Mouse (Mus musculus) right cerebral cortex, adult 18-20 months (tissue): ENCODE data around the gene Psd.
A peak's percentile ranks its signal among the peaks of the same experiment; 100 is the strongest.

ENCODE experiments used
- DNase-seq: peaks from one replicate; pipeline ENCODE4 v3.0.0; 2022; ENCODE audit warnings: mixed read lengths

Psd gene

DNA sequence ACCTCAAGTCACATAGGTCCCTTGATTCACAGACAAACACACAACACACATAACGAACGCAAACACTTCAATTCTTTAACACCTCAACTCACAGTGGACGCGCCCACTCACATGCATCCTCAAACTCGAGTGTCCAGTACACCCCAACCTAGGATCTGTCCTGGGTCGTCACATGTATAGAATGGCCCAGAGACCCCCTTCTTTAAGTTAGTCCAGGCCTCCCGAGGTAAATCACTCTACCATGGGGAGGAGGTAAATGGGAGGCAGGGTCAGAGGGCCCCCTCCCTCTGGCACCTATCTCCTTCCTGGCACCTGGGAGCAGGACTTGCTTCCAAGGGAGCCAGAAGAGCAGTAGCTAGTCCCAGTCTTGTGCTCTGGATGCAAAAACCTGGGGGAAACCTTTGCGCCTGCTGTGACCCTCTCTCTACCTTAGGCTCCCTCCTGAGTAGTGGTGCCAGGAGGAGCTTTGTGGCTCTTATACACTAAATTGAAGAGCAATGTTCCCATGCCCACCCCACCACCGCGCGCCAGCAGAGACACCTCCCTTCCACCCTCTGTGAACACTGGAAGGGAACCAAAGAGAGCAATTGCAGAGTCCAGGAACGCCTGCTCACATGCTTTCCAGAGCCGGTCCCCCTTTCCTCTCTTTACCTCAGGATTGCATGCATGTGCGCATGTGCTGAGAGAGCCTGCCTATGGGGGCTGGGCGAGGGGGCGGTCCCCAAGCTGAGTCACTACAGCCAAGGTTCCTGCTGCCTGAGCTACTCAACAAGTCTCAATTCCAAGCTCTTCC, 8.2 kb downstream of the Psd start:
- peak; percentile 96 for DNase-seq

DNA sequence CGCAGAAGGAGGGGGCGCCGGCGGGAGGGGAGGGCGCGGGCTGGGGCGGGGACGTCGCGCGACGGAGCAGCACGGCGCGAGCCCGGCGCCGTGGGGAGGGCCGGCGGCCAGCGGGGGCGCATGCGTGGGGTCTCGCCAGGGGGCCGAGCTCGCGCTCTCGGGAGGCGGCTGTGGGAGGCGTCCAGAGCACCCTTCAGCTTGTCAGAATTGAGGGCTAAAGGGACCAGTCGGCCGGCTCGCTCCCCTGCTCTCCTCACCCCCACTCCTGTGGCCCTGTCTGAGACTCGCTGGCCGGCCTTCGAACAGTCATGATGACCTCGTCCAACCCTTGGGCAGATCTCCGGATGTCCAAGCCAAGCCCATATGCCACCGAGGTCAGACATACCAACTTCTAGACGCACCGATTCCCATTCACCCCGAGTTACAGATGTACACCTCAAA, 8.9 kb downstream of the Psd start:
- peak; percentile 69 for DNase-seq

DNA sequence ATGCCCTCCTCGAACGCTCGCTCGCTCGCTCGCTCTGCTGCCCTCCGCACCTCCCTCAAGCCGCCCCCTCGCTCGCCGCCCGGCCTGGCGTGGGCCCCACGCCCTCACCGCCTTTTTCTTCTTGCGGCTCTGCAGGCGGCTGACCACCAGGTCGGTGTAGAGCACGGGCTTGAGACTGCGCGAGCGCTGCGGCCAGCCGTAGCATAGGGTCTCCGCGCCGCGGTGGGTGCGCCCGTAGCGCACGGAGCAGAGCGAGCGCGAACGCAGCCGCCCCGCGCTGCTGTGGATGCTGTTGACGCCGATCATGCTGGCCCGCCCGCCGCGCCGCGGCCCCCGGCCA, 9.4 kb downstream of the Psd start:
- peak; percentile 11 for DNase-seq

GRCm38 (mm10) chr19:46316846-46317545, 10.0 kb downstream of the Psd start:
- peak; percentile 91 for DNase-seq

DNA sequence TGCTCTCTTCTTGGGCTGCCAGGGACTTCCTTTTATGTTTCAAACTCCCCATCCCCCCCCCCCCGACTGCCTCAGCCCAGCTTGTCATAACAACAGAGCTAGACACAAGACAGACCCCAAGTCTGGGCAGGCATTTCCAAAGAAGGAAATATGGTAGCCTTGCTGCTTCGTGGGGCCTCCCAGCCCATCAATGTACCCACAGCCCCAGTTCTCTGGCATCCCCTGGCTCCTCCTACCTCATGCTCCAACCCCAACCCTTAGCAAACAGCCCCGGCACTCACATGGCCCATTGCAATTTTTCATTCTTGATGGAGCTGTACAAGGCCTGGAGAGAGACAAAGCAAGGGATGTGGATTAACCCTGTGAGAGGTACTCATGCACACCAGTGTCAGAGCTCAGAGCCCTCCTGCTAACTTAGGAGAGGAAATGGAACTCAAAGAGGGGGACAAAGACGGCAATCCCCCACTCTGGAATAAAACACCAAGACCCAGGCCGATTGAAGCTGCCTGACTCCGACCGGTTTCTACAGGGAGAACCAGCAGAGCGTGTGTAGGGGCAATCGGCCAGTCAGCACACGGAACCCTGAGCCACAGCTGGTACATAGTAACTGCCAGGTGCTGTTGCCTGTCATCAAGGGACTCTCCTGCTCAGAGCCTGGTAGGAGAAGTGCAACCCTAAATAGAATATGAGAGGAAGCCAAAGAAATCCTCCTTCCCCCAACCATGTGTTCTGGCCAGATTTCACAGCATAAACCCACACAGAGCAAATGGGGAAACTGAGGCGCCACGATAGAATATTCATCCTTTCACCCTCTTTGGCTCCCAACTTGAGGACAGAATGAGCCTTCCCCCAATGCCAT, 11.0 kb downstream of the Psd start:
- peak; percentile 16 for DNase-seq

DNA sequence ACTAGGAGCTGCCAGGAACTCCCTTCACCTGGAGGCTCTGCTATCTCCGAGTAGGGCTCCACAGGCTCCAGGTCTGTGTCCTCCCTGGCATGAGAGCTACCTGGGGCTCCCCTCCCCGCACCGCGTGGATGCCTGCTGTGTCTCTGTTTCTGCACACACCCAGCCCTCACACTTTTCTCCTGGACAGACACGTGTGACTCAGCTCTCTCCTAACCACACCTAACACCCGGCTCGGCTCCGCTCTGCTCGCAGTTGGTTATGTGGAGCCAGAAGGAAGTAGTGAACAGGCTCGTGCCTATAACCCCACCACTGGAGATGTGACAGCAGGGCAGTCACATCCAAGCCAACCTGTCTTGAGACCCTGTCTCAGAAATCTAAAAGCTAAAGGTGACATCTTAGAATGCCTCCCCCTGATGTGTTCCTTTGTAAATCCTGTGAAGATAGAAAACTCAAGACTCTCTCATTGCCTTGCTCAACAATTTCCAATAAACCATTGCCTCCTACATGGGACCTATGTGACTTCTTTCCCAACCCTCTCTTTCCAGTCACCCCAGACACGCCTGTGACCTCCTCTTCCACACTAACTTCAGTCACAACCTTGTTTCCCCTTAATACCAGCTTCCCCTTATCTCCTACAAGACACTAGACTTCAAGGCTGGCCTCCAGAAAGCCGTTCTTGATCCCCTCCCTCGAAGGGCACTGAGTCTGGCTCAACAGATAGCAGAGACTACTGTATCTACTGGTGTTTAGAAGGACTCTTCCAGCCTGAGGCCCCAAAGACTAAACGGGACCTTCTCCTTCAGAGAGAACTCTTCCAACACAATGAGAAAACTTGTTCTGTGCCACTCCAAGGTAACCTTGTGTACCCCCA, 11.8 kb downstream of the Psd start:
- peak; percentile 37 for DNase-seq

DNA sequence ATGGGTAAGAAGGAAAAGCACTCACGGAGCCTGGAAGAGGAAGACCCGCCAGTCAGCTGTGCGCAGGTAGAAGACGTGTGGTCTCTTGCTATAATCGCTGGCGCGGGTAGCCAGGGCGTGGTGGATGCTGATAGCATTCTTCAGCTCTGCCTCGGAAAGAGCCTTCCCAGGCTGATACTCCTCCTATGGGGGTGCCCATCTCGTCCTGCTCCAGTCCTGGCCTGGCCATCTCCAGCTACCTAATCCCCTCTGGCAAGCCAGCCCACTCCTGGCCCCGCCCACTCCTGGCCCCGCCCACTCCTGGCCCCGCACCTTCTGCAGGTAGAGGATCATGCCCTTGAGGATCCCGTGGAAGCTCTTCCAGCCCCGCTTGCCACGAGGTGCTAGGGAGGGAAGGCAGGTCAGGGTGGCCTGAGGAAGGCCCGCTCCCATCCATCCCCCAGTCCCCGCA, 12.8 kb downstream of the Psd start:
- DNase-seq, result peak; percentile 4

DNA sequence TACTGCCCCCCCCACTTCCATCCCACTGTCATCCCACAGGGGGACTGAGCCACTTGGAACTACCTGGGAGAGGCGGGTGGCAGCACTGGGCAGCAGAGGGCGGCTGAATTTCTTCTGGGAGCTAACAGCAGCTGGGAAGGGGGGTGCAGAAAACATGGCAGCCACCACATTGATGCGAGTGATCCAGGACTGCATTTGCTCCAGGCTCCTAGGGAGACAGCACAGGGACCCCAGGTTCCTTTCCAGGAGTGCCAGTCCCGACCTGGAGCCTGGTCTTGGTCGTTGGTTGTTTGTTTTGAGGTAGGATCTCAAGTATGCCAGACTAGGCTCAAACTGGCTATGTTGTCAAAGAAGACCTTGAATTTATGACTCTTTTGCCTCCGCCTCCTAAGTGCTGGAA, 13.4 kb downstream of the Psd start:
- no peak for DNase-seq

DNA sequence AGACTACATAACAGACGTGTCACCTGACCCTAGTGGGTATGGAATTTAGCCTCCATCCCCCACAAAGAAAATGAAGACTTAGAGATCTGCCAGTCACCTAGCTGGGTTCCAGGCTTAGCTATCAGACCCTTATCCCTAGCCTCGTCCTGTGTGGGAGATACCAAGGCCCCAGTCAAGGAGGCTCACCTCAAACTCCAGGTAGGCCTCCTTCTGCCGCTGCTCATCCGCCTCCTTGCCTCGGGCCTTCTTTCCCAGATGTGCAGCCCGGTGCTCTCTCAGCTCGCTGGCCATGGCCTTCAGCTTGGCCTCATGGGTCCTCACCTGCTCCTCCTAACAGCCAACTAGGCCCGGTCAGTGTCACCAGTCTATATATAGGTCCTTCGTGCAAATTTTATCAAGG, 13.8 kb downstream of the Psd start:
- DNase-seq, result no peak

DNA sequence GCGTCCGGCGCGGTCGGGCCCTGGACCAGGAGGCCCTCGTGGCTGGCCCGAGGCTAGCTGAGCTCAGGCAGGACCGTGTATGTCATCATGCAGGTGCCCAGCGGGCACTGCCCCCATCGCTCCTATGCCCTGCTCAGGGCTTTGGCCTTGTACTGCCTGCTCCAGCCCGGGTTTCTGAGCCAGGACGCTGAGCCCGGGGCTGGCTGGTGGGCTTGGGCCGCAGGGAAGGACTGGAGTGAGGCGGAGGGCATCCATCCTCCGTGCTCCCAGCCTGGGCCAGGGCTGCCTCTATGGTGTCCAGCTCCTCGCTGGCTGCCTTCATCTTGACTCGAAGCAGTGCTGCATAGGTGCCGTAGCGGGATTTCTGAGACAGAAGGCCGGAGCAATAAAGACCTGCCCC, 14.4 kb downstream of the Psd start:
- no peak for DNase-seq

DNA sequence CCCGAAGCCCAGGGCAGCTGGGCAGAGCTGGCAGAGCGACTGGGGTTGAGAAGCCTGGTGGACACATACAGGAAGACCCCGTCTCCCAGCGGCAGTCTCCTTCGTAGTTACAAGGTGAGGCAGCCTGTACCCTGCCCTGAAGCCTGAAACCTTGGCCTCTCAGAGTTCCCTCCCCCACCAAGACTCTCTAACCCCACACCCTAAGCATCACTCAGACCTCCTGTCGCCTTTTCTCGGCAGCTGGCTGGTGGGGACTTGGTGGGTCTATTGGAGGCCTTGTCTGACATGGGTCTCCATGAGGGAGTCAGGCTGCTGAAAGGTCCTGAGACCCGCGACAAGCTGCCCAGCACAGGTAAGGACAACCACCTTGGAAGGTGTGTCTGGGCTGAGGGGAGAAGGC, 15.6 kb downstream of the Psd start:
- DNase-seq, result no peak

- no peak for DNase-seq
These were observed 16.6 kb downstream of the Psd start for GRCm38 (mm10) chr19:46310312-46310865.

- peak; percentile 10 for DNase-seq
These were observed 17.2 kb downstream of the Psd start for GRCm38 (mm10) chr19:46309651-46310305.

GRCm38 (mm10) chr19:46308706-46309435, 18.1 kb downstream of the Psd start:
- peak; percentile 89 for DNase-seq

DNA sequence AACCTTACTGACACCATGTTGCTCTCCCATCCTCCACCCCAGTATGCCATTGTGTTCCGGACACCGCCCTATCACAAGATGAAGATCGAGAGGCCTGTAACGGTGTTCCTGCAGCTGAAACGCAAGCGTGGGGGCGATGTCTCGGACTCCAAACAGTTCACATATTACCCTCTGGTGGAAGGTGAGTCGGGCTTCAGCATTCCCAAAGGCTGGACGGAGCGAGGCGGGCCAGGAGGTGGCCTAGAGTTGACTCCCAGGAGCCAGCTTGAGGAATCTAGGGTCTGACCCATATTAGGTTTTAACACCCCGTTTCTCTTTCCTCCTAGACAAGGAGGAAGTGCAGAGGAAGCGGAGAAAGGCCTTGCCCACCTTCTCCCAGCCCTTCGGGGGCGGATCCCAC, 18.7 kb downstream of the Psd start:
- no peak for DNase-seq

DNA sequence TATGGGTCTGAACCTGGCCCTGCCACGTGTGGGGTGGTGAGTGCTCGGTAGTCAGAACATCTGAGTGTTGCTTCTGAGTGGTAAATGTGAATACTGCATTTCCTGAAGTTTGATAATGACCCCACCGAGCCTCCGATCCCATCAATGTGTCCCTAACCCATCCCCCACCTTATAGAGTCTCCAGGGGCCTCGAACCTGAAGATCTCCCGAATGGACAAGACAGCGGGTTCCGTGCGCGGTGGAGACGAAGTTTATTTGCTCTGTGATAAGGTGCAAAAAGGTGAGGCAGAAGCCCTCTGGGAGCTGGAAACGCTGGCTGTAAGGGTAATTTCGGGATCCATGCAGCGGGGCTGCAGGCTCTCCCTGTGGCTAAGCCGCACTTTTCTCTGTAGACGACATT, 19.2 kb downstream of the Psd start:
- DNase-seq, result no peak

DNA sequence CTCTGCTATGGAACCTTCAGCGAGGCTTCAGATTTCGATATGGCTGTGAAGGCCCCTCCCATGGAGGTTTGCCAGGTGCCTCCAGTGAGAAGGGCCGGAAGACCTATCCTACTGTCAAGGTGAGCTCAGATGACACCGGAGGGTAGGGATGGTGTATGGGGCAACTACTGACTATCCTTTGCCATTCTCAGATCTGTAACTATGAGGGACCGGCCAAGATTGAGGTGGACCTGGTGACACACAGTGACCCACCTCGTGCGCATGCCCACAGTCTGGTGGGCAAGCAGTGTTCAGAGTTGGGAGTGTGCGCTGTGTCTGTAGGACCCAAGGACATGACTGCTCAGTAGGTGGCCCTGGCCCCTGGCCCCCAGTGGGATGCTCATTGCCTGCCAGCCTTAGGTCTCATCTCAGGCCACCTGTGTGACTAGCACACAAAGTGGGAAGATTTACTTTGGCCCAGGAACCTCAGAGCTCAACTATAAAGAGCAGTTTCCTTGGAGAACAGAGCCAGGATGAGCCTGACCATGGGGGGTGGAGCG, 20.1 kb downstream of the Psd start:
- no peak for DNase-seq

DNA sequence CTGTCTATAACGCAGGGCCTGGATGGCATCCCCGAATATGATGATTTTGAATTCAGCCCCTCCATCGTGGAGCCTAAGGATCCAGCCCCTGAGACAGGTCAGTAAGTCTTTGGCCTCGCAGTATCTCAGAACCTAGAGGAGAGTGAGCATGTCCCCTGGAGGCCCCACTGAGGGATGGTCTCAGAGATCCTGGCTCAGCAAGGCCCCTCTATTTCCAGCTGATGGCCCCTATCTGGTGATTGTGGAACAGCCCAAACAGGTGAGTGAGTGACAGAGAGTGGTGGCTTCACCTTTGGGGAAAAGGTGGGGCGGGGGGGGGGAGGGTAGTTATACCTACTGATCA, 20.7 kb downstream of the Psd start:
- DNase-seq, result no peak

DNA sequence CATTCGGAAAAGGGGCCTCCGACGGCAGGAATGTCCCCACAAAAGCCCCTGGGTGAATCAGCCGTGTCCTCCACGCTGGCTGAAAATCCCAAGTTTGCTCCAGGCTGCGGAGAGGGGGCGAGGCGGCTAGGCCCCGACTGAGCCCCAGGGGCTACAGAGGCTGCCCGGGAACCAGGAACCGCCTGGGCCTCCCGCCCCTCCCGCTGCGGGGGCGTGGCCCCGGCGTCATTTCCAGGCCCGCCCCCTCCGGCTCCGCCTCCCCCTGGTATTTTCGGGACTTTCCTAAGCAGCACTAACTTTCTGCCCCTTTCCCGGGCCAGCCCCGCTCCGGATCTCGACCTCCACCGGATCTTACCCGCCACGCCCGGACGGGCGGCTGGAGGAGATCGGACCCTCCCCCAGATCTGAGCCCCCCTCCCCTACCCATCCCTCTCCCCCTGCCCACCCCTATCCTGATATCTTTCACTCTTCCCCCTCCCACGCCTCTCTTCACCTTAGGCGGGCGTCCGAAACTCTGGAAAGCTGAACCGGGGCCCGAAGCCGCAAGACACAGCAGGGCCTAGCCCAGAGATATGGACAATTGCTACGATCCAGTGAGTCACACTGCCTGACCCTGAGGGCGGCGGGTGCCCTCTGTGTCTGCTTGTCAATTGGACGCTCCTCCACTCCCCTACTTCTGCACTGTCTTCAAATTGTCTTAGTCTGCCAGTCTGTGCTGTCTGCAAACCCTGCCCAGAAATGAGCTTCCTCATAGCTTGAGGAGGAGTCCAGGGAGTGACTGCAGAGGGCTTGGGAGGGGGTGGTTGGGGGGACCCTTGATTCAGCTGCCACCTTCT, 21.3 kb downstream of the Psd start:
- DNase-seq, result peak; percentile 74

GRCm38 (mm10) chr19:46304908-46305333, 22.0 kb downstream of the Psd start:
- no peak for DNase-seq
